Mouse (Mus musculus) urinary bladder, postnatal 4 days (tissue): ENCODE measurements around the gene Bbof1.
A peak's percentile ranks its signal among the peaks of the same experiment; 100 is the strongest.

Experiments used
- DNase-seq, 2 experiments: peaks; one replicate each; pipeline ENCODE4 v3.0.0; 2021 to 2022; ENCODE audit warnings: low spot score in 2 of 2

Gene Bbof1

DNA sequence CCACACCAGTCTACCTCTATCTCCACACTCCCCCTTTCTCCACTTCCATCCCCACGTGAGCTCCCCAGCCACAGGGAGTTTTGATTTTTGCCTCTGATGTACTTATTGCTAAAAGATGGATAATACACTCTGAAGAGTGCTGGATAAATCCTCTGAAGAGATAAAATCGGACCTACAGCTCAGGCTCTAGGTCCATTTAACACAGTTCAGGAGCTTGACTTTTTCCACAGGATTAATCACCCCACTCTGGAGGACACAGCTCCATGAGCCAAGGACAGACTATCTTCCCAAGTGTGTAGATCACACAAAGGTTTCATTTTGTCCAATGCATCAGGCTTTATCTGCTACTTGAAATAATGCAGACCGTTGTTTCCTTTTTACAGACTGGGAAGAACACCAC, 8.8 kb upstream of the Bbof1 start:
- no peak for DNase-seq

DNA sequence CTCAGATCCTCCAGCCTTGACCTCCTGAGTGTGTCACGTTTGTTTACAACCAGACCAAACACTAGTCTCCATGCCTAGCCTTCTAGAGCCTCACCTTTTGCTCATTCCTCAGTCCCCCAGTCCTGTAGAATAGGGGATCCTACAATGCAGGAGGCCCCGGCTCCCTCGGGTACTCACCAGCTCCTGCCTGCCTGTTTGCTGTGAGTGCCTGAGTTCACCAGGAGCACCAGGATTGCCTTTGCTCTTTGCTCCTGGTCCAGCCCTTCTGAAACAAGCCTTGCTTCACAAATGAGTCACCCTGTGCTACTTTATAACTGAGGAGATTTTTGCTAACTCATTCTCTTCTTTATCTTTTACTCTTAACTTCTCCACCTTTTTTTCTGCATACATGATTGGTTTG, 8.2 kb upstream of the Bbof1 start:
- DNase-seq, result no peak

DNA sequence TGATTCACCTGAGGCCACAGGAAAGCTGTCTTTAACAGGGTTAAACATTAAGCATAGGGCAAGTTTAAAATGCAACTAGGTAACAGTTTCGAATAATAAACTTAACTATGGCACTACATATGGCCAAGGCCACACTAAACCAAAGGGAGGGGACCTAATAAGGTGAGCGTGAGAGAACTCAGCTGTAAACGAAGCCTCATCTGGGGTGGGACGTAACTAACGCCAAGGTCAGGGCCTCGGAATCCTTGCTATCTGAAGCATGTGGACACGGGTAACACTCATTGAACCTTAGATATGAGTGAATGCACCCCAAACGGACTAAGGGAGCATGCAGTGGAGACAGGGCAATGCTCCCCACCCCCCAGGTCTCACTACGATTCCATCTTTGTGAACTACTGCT, 5.9 kb upstream of the Bbof1 start:
- no peak for DNase-seq

DNA sequence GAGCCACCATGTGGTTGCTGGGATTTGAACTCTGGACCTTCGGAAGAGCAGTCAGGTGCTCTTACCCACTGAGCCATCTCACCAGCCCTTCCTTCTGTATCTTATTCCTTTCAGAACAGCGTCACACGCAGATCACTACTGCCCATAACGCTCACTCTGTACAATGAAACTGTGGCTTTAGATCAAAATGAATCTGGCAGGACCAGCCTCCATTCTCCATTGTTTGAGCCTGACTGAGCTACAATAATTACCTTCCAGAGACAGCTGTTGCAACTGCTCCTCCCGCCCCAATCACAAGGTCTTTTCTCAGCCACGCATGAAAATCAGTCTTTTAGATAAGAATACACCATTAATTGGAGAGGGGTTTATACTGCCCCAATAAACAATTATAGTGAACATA, 4.3 kb upstream of the Bbof1 start:
- DNase-seq, result no peak

DNA sequence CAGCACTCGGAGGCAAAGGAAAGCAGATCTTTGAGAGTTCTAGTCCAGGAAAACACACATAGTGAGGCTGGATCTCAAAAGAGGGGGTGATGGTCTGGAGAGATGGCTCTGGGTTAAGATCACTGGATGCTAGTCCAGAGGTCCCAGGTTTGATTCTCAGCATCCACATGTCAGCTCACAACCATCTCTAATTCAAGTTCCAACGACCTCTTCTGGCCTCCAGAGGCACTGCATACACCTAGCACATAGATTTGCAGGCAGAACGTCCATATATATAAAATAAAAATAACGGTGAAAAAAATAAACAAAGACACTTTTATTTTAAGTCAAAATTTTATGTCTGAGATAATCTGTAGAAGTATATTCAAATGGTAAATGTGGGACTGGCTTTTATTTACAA, 1.6 kb upstream of the Bbof1 start:
- DNase-seq, result no peak

DNA sequence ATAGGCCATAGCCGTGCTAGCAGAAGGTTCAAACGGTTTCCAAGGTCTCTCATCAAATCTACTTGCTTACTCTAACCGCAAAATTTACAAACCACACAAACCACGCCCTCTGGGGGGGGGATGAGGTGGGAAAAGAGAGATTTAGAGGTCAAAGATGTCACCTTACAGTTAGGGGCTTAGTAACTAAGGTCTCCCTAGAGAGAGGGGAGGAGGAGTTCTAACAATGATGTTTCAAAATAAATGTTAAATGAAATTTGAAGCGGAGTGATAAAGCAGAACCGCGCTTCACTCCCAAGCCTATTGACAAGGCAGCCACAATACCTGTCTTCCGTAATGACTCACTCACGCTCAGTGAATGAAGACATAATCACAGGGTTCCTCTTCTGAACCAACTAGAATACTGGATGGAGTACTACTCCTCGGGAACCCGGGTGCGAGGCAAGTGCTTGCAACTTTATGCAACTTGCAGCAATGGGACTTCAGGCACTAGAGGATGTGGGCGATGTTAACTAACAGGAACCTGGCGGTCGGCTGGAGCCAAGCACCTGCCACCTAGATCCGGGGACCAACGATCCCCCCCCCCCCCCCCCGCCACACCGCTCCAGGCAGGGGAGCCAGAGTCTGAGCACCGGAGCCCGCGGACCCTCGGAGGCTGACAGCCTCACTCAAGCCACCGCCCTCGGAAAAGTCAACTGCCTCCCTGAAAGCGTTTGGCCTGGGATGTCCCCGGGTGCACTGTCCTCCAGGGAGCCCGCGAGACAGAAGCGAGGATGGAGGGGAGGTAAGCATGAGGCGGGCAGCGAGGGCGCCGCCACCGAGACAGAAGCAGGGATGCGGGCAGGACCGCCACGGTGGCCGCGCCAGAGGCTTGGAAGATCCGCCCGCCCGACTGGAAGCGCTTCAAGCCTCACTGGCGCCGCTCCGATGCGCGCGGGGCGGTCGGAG, 725 bp upstream of the Bbof1 start:
- DNase-seq, result no peak

DNA sequence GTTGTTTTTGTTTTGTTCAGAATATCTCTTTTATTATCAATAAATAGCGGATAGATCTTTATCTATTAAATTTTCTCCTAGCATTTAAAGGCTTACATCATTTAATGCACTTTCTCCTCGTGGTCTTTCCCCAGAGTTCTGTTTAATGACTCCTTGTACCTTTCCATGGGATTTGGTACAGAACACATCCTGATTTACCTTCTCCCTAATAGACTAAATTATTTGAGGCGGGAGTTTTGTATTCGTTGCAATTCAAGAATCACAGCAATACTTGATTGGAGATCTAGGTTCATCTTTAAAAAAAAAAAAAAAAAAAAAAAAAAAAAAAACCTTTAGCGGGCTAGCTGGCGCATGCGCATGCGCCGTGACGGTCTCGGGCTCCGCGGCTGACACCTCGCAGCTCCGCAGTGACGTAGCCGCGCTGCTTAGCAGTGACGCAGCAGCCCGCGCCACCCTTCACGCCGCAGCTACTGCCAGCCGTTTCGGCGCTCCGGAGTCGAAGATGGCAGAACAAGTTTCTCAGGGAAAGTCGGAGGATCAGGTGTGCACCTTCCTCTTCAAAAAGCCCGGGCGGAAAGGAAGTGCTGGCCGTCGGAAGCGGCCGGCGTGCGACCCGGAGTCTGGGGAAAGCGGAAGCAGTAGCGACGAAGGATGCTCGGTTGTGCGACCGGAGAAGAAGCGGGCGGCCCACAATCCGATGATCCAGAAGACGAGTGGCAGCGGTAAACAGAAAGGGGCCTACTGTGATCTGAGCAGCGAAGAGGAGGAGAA, 8.1 kb downstream of the Bbof1 start, which contains the start of gene Rnf113a2:
Gene Rnf113a2, plus strand, starts transcription at position 363 of the 771 bp plus-strand sequence.
- peak; percentile 76 to 80 for DNase-seq

DNA sequence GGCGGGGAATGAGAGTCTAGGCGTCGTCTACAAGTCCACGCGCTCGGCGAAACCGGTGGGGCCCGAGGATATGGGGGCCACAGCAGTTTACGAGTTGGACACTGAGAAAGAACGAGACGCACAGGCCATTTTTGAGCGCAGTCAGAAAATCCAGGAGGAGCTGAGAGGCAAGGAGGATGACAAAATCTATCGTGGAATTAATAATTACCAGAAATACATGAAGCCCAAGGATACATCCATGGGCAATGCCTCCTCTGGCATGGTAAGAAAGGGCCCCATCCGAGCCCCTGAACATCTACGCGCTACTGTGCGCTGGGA, 8.7 kb downstream of the Bbof1 start:
- DNase-seq, result no peak

DNA sequence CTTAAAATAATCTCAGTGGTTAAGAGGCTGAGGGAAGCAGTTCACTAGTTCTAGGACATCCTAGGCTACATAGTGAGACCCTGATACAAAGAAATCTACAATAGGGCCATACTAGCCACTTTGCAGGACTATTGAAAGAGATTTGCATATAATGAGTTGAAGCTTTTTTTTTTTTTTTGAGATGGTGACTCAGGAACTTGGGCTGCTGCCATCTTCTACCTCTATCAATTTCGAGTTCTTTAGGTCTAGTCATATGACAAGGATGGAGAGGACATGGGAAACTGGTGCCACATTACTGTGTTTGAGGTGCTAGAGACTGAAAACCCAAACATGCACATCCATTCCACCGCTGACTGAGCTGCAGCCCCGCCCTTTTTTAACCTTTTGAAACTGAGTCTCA, 15.1 kb downstream of the Bbof1 start:
- no peak for DNase-seq

DNA sequence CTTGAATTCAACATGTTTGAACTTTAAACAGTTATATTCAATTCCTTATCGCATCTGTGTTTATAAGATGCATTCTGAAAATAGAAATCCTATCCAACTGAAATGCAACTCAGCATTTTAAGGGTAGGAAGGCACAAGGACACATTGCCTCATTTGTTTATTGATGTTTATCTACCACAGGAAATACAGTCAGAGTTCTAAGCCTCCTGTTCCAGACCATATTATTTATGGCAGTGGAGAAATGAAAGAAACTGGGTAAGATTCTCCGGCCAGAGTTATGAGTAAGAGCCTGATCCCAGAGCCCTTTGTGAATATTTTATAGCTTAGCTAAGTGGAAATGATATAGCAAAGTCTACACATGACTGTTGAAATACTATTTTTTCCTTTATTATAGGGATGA, 21.0 kb downstream of the Bbof1 start:
- no peak for DNase-seq

DNA sequence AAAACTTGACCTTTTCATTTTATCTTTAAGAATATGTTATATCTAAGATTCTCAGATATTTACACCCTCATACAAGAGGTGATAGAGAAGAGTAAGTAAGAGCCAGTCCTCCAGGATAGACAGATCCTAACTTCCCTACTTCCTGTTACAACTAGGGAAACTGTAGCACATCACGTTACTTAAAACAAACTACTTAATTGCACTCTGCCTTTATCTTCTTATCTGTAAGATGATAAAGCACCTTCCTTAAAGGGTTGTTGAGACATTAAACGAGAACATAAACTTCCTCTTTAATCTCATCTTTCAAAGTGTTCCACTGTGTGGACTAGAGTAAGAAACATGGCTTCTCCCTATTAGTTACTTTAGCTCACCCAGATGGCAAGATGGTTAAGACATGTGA, 29.8 kb downstream of the Bbof1 start:
- DNase-seq, result no peak

DNA sequence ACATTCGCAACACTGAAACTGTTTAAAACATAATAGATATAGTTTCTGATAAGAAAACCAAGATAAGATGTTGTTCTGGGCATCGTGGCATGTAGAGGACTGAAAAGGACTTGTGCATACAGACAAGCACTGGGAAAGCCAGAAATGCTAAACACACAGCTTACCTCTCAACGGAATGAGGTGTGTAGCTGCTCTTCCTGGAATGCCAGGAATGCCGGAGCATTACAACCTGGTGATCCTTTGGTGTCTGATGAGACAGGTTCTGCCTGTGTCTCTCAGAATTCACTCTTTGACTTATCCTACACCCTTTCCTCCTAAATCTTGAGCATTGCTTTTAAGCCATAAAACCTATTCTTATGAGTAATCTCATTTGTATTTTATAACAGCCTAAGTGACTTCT, 33.7 kb downstream of the Bbof1 start:
- DNase-seq, result no peak

DNA sequence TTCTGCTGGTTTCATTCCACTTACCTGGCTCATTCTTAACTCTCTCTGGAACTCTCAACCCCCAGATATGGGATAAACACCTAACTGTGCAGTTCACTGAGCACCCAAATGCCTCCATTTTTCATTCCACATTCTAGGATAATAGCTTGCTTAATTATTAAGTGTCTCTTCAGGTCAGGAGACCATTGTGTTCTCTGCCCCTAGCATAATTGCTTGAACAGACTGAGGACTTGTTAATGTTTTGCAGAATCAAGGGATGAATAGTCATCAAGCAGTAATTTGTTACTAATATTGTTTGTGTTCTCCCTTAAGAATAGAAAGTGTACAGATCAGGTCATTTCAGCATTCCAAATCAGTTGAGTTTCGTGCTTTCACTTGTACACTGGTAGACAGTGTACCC, 38.5 kb downstream of the Bbof1 start:
- no peak for DNase-seq

DNA sequence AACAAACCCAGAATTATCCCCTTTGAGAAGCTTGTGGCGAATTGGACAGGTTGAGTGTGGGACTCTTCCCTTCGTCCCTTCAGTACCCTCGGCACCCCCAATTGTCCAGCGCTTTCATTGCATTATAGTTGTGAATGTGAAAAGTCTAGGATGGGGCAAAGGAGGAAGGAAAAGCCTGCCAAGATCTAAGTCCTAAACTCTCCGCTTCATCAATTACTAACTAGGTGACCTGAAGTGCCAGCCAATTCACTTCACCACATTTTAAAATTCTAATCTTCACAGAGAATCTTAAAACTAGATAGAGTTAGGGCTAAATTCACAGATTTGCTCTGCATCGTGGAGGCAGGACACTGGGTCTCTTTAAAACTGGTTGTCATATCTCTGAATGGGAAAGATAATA, 39.3 kb downstream of the Bbof1 start:
- DNase-seq, result no peak

DNA sequence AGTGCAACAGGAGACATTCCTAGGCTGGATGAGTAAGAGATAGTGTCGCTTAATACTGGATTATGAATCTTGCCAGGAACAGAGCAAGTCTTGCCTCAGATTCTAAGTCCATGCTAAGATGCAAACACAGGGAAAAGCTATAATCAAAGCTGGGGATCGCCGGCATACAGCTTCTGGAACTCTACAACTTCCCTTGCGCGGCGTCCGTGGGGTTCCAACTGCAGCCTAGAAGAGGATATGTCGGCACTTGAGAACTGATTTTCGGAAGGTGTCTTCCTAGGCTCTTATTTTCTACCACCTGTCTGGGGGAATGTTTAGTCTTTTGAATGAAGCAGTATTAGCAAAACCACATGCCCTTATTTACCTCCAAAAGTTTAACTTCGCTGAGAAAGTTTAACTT, 41.0 kb downstream of the Bbof1 start:
- DNase-seq, result no peak

DNA sequence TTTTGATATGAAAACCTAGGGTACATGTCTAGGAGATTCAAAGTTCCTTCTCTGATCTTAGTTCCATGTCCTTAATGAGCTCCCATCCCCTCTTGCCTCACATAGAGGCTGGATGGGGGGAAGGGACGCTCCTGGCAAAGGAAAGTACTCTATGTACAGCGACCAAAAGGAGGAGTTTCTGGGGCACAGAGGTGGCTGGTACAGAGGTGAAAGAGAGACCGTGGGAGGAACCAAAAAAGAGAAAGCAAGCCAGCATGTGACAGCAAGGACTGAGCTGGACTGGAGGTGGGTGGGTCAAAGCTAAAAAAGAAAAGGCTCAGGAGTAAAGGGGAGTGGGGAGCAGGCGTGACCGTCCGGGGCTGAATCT, 41.5 kb downstream of the Bbof1 start:
- no peak for DNase-seq

DNA sequence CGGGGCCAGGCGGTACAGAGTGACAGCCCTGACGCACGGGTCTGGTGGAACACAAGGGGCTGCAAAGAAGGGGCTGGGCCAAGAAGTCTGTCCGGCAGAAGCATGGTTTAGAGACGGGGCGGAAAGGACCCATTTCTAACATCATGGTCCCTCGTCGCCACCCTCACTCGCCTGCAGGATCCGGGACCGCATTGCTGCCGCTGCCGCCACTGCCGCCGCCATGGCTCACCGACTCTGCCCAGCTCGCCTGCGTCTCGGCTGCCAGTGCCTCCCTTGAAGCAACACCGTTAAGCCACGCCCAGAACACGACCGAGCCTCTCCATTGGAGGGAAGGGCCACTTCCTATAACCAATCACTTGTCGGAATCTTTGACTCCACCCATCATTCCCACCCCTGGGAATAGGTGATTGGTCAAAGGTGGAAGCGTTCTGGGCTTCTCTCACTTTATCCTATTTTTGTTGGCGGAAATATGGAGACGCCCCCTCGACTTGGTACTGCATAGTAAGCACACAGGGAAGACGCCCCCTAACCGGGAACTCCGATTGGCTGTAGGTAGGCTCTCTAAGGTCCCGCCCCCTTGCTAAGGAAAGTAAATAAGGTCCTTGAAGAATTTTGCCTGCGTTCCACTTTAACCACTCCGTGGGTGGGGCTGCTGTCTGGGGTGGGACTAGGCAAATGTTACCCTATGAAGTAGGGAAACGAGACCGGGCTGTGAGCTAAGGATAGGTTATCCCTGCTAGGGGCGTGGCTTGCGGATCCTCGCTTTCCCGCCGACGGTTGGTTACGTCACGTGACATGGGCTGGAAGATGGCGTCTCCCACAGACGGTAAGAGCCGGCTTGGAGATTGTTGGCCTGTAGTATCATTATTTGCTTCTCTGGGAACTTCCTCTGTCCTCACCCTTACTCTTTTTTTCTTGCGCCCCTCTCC, 42.1 kb downstream of the Bbof1 start, which contains the start of the genes Aldh6a1 and Lin52:
Gene Aldh6a1, minus strand, starts transcription at position 287 of the 929 bp plus-strand sequence.
Gene Lin52, plus strand, starts transcription at position 705 of the 929 bp plus-strand sequence.
- peak; percentile 93 to 95 for DNase-seq

DNA sequence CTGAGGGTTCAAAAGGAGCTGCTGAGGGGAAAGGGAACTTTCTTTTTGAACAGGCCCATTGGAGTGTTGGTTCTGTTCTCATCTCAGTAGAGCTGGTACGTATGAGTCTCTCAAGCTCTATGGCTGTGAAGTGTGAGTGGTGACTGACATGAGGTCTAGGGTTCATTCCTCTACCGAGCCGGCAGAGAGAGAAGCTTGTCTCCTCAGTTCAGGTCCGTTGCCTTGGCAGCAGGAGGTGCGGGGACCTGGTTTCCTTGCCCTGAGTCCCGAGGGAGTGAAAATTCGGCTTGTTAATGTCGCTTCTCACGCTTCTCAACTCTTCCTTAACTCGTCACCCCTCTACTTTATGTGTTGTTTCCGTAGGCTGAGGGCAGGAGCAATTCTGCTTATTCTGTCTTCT, 42.9 kb downstream of the Bbof1 start:
- no peak for DNase-seq

DNA sequence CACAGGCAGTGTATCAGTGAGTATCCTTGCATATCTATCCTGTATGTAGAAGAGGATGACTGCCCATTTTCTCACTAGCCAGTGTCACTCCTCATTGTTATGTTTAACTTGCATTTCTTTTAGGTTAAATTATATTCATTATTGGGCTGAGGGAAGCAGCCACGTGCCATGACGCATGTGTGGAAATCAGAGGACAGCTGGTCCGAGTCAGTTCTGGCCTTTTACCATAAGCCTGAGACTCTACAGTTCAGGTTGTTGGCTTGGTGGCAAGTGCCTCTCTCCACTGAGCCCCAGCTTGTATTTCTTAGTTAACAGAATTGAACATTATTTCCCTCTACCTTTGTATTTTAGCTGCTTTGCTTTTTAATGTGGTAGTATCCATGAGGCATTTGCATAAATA, 48.0 kb downstream of the Bbof1 start:
- no peak for DNase-seq

DNA sequence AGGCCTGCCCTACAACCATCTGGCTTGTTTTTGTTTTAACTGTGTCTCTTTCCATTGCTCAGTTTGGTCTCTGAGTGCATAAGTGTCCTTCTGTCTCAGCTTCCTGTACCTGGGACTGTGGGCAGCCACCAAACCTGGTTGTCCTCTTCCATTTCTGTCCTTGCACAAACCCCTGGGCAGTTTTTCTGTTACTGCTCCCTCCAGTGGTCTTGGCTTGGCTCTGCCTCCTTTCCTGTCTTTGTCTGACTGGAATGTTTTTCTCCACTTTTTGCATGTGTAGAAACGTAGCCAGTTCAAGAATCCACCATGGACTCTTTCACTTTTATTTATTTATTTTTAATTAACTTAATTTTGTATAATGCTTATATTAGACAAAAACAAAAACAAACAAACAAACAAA, 51.0 kb downstream of the Bbof1 start:
- no peak for DNase-seq

DNA sequence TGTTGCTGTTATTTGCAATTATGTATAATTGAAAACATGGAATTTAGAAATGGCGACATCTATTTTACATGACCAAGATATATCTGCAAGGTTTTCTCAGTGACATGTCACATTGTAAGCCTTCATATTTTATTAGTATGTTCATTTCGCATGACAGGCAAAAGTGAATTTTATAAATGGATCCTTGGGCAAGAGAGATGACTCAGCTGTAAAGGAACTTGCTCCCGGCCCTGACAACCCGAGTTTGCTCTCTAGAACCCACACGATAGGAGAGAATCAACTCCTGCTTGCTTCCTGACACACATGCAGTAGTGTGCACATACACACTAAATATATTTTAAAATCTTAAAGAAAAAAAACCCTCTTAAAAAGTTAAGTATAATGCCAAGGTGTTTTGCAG, 52.5 kb downstream of the Bbof1 start:
- DNase-seq, result no peak

DNA sequence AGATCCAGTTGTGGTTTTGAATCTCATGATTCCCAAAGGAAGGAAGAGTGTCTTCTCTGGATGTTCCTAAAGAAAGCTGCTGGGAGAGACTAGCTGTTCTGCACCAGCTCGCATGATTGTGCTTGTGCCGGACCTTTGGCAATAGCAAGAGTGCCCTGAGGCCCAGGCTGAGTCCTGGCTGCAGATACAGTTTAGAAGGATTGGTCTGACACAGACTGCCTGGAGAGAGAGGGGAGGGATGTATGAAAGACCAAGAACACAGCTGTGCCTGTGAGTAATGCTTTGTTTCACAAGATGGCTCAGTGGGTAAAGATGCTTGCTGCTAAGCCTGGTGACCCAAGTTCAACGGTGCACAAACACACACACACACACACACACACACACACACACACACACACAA, 54.0 kb downstream of the Bbof1 start:
- DNase-seq, result no peak
